Mouse (Mus musculus): Measurements from ENCODE around the gene Maob. TPM values are rescaled to one million over a fixed set of nuclear protein-coding genes. Genes with fewer than 3 reads are reported as not detected.

Maob gene
- polyA plus RNA-seq, 1 experiment from 2014 or later: 2.5 TPM

GRCm38 (mm10) chrX:16748932-16749331 lies 68.2 kb downstream of the Maob start:
- Histone ChIP-seq H3K9me3 (no peaks in the 10 kb centered on the region), H3K4me3 (no peak overlapping the region), H3K4me1 (no peaks in the 10 kb centered on the region), H3K4me2 (replicated peaks) (no peak overlapping the region), H3K27me3 (replicated peaks) (no peaks in the 10 kb centered on the region), H3K9ac (no peak overlapping the region), H3K27ac (no peak overlapping the region), H3K36me3 (no peaks in the 10 kb centered on the region)
- no peak for ATAC-seq (ENCODE audit: low FRiP score, low read depth)
- 65% methylated on average over 1 of the region's 1 CpGs for WGBS

DNA sequence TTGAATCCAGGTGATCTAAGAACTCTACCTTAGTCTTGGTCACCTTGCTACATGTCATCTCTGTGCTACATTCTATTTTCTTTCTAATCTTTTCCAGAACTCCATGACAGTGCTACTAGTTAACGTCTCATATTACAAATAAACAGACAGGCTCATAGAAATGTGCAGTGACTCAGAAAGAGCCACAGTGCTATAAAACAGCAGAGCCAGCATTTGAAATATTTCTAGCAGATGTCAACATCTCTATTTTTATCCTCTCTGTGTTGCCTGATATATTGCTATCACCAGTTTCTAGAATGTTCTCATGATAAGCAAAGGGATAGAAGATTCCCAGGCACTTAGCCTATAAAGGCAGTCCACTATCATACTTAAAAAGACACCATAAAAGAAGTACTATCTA lies 103.1 kb downstream of the Maob start:
- 89% methylated on average over 1 of the region's 1 CpGs for WGBS
- no peaks in the 10 kb centered on the region for H3K4me1 ChIP-seq
- no peak overlapping the region for H3K9ac ChIP-seq
- no peaks in the 10 kb centered on the region for H3K36me3 ChIP-seq
- H3K27ac ChIP-seq: no peak overlapping the region
- H3K4me3 ChIP-seq: no peak overlapping the region
- H3K4me2 ChIP-seq (replicated peaks): no peak overlapping the region
- H3K9me3 ChIP-seq: no peaks in the 10 kb centered on the region
- no peaks in the 10 kb centered on the region for H3K27me3 ChIP-seq (replicated peaks)
- ATAC-seq (ENCODE audit: low FRiP score, low read depth): no peak

GRCm38 (mm10) chrX:16706094-16706493 lies 111.1 kb downstream of the Maob start:
- Histone ChIP-seq H3K4me3 (no peak overlapping the region), H3K9me3 (no peaks in the 10 kb centered on the region), H3K9ac (no peak overlapping the region), H3K4me1 (no peaks in the 10 kb centered on the region), H3K27ac (no peak overlapping the region), H3K36me3 (no peaks in the 10 kb centered on the region), H3K4me2 (replicated peaks) (no peak overlapping the region), H3K27me3 (replicated peaks) (no peaks in the 10 kb centered on the region)
- 89% methylated on average over 1 of the region's 1 CpGs for WGBS
- no peak for ATAC-seq (ENCODE audit: low FRiP score, low read depth)

Other genes starting within 250 kb of the Maob start
- 13.7 and 14.6 TPM in 2 replicates for gene Maoa, start 197.7 kb downstream of the Maob start, polyA plus RNA-seq (2016; fragmentation: Nextera tagmentation; extraction: Ambion mirVana)
- 6.9 and 8.0 TPM in 2 replicates for gene Ndp, start 94.4 kb upstream of the Maob start, polyA plus RNA-seq (2016; fragmentation: Nextera tagmentation; extraction: Ambion mirVana)

All from neural tube, embryonic 12.5 days (tissue).